Mouse (Mus musculus): ENCODE results near the gene Hoxa11. TPM values are rescaled to one million over a fixed set of nuclear protein-coding genes. Genes with fewer than 3 reads are reported as not detected.
A peak's percentile ranks its signal among the peaks of the same experiment; 100 is the strongest.

Gene Hoxa11
- polyA plus RNA-seq, 2 experiments, result not detected

- no peak for DNase-seq (ENCODE audit: low read depth in 3 of 3, low spot score in 3 of 3)
- H3K36me3 ChIP-seq (replicated peaks; ENCODE audit: control insufficient read depth, insufficient read depth, low read depth), result no peaks in the 10 kb centered on the region
- H3K9me3 ChIP-seq (ENCODE audit: control insufficient read depth, low read length), result no peaks in the 10 kb centered on the region
- no peak overlapping the region for H3K27ac ChIP-seq
- H3K4me3 ChIP-seq (ENCODE audit: insufficient read depth in 1 of 2, low read depth in 2 of 2, low read length in 2 of 2), result no peak overlapping the region
- H3K4me2 ChIP-seq (ENCODE audit: low read depth), result no peak overlapping the region
- no peak for ATAC-seq (ENCODE audit: insufficient read depth)
- 1% methylated on average over 12 of the region's 12 CpGs for WGBS (ENCODE audit: insufficient replicate concordance)
- no peak overlapping the region for H3K9ac ChIP-seq (replicated peaks)
- H3K27me3 ChIP-seq (ENCODE audit: control insufficient read depth, insufficient read depth, low read length), result peaks cover 100% of the 10 kb centered on the region
- H3K4me1 ChIP-seq (replicated peaks; ENCODE audit: control insufficient read depth in 2 of 2, insufficient read depth in 2 of 2, low read length in 1 of 2), result no peaks in the 10 kb centered on the region
- TF ChIP-seq EP300 (IDR thresholded peaks at IDR 0.05; ENCODE audit: low read depth) (no peak), CTCF (IDR thresholded peaks at IDR 0.05; ENCODE audit: low read depth) (no peak)
Observed at GRCm38 (mm10) chr6:52243681-52244121, 1.9 kb downstream of the Hoxa11 start.

GRCm38 (mm10) chr6:52242801-52243332, 2.7 kb downstream of the Hoxa11 start:
- DNase-seq (ENCODE audit: low read depth in 3 of 3, low spot score in 3 of 3), result no peak
- Histone ChIP-seq H3K4me2 (ENCODE audit: low read depth) (no peak overlapping the region), H3K4me3 (ENCODE audit: insufficient read depth in 1 of 2, low read depth in 2 of 2, low read length in 2 of 2) (no peak overlapping the region), H3K27ac (no peak overlapping the region), H3K27me3 (ENCODE audit: control insufficient read depth, insufficient read depth, low read length) (peaks cover 100% of the 10 kb centered on the region), H3K9ac (replicated peaks) (no peak overlapping the region), H3K36me3 (replicated peaks; ENCODE audit: control insufficient read depth, insufficient read depth, low read depth) (no peaks in the 10 kb centered on the region), H3K4me1 (replicated peaks; ENCODE audit: control insufficient read depth in 2 of 2, insufficient read depth in 2 of 2, low read length in 1 of 2) (no peaks in the 10 kb centered on the region), H3K9me3 (ENCODE audit: control insufficient read depth, low read length) (no peaks in the 10 kb centered on the region)
- no peak for ATAC-seq (ENCODE audit: insufficient read depth)
- WGBS (ENCODE audit: insufficient replicate concordance), result 8% methylated on average over 4 of the region's 4 CpGs
- no peak for TF ChIP-seq EP300 (IDR thresholded peaks at IDR 0.05; ENCODE audit: low read depth)
- TF ChIP-seq CTCF (IDR thresholded peaks at IDR 0.05; ENCODE audit: low read depth), result no peak

- no peaks in the 10 kb centered on the region for H3K36me3 ChIP-seq (replicated peaks; ENCODE audit: control insufficient read depth, insufficient read depth, low read depth)
- no peak overlapping the region for H3K4me3 ChIP-seq (ENCODE audit: insufficient read depth in 1 of 2, low read depth in 2 of 2, low read length in 2 of 2)
- TF ChIP-seq CTCF (IDR thresholded peaks at IDR 0.05; ENCODE audit: low read depth) (no peak), EP300 (IDR thresholded peaks at IDR 0.05; ENCODE audit: low read depth) (no peak)
- peaks cover 100% of the 10 kb centered on the region for H3K27me3 ChIP-seq (ENCODE audit: control insufficient read depth, insufficient read depth, low read length)
- H3K4me1 ChIP-seq (replicated peaks; ENCODE audit: control insufficient read depth in 2 of 2, insufficient read depth in 2 of 2, low read length in 1 of 2), result no peaks in the 10 kb centered on the region
- DNase-seq (ENCODE audit: low read depth in 3 of 3, low spot score in 3 of 3), result no peak
- no peak overlapping the region for H3K4me2 ChIP-seq (ENCODE audit: low read depth)
- no peak overlapping the region for H3K27ac ChIP-seq
- WGBS (ENCODE audit: insufficient replicate concordance), result 2% methylated on average over 9 of the region's 9 CpGs
- no peaks in the 10 kb centered on the region for H3K9me3 ChIP-seq (ENCODE audit: control insufficient read depth, low read length)
- no peak overlapping the region for H3K9ac ChIP-seq (replicated peaks)
- no peak for ATAC-seq (ENCODE audit: insufficient read depth)
Observed at GRCm38 (mm10) chr6:52241001-52241621, 4.5 kb downstream of the Hoxa11 start.

GRCm38 (mm10) chr6:52240389-52241000, 5.1 kb downstream of the Hoxa11 start, which contains the start of gene Hoxa10:
Hoxa10 (minus strand) TSS chr6:52240854.
- TF ChIP-seq EP300 (IDR thresholded peaks at IDR 0.05; ENCODE audit: low read depth) (no peak), CTCF (IDR thresholded peaks at IDR 0.05; ENCODE audit: low read depth) (peak; percentile 79)
- Histone ChIP-seq H3K4me1 (replicated peaks; ENCODE audit: control insufficient read depth in 2 of 2, insufficient read depth in 2 of 2, low read length in 1 of 2) (no peaks in the 10 kb centered on the region), H3K36me3 (replicated peaks; ENCODE audit: control insufficient read depth, insufficient read depth, low read depth) (no peaks in the 10 kb centered on the region), H3K27ac (no peak within 1 kb of the TSS), H3K4me3 (ENCODE audit: insufficient read depth in 1 of 2, low read depth in 2 of 2, low read length in 2 of 2) (no peak within 1 kb of the TSS), H3K4me2 (ENCODE audit: low read depth) (no peak within 1 kb of the TSS), H3K9me3 (ENCODE audit: control insufficient read depth, low read length) (no peaks in the 10 kb centered on the region), H3K9ac (replicated peaks) (no peak within 1 kb of the TSS), H3K27me3 (ENCODE audit: control insufficient read depth, insufficient read depth, low read length) (peaks cover 100% of the 10 kb centered on the region)
- ATAC-seq (ENCODE audit: insufficient read depth) (no peak), DNase-seq (ENCODE audit: low read depth in 3 of 3, low spot score in 3 of 3) (peak in 2 of 3 experiments; percentile 12 to 22)
- 2% methylated on average over 35 of the region's 35 CpGs for WGBS (ENCODE audit: insufficient replicate concordance)

- Histone ChIP-seq H3K4me1 (replicated peaks; ENCODE audit: control insufficient read depth in 2 of 2, insufficient read depth in 2 of 2, low read length in 1 of 2) (no peaks in the 10 kb centered on the region), H3K9me3 (ENCODE audit: control insufficient read depth, low read length) (no peaks in the 10 kb centered on the region), H3K9ac (replicated peaks) (no peak overlapping the region), H3K4me3 (ENCODE audit: insufficient read depth in 1 of 2, low read depth in 2 of 2, low read length in 2 of 2) (no peak overlapping the region), H3K4me2 (ENCODE audit: low read depth) (no peak overlapping the region), H3K36me3 (replicated peaks; ENCODE audit: control insufficient read depth, insufficient read depth, low read depth) (no peaks in the 10 kb centered on the region), H3K27ac (no peak overlapping the region), H3K27me3 (ENCODE audit: control insufficient read depth, insufficient read depth, low read length) (peaks cover 100% of the 10 kb centered on the region)
- DNase-seq (ENCODE audit: low read depth in 3 of 3, low spot score in 3 of 3), result no peak
- no peak for ATAC-seq (ENCODE audit: insufficient read depth)
- WGBS (ENCODE audit: insufficient replicate concordance), result 2% methylated on average over 30 of the region's 30 CpGs
- no peak for TF ChIP-seq CTCF (IDR thresholded peaks at IDR 0.05; ENCODE audit: low read depth)
- TF ChIP-seq EP300 (IDR thresholded peaks at IDR 0.05; ENCODE audit: low read depth), result no peak
Observed at GRCm38 (mm10) chr6:52239625-52240388, 5.8 kb downstream of the Hoxa11 start.

All from liver, embryonic 14.5 days (tissue).